Mouse (Mus musculus) intestine, embryonic 16.5 days (tissue): ENCODE measurements around the gene Hcn1. TPM values are rescaled to one million over a fixed set of nuclear protein-coding genes. Genes with fewer than 3 reads are reported as not detected.
A peak's percentile ranks its signal among the peaks of the same experiment; 100 is the strongest.

Experiments used
- ATAC-seq: fragments of 200-750 bp; cut with Nextera tagmentation; 2 replicates; pipeline ENCODE4 v1.8.0; 2017; ENCODE audit warnings: moderate TSS enrichment, moderate library complexity
- H3K27ac ChIP-seq: fragments of 300-500 bp; sonication (generic); 2 replicates; pipeline ENCODE4 v1.5.1; 2014; ENCODE audit warnings: mild to moderate bottlenecking, low read length
- H3K27me3 ChIP-seq: fragments of 300-500 bp; sonication (generic); replicated peaks from 2 replicates; pipeline ENCODE4 v1.6.1; 2014; ENCODE audit warnings: low read length, control low read depth, mixed read lengths; ENCODE audit not compliant: control insufficient read depth, insufficient read depth
- H3K36me3 ChIP-seq: fragments of 300-500 bp; sonication (generic); 2 replicates; pipeline ENCODE4 v1.6.1; 2014; ENCODE audit warnings: low read length, control low read depth; ENCODE audit not compliant: control insufficient read depth, insufficient read depth
- H3K4me1 ChIP-seq: fragments of 300-500 bp; sonication (generic); 2 replicates; pipeline ENCODE4 v1.6.1; 2014; ENCODE audit warnings: low read length, control low read depth, mixed read lengths; ENCODE audit not compliant: control insufficient read depth, insufficient read depth
- H3K4me2 ChIP-seq: fragments of 300-500 bp; sonication (generic); 2 replicates; pipeline ENCODE4 v1.6.1; 2014; ENCODE audit warnings: low read depth, low read length, control low read depth
- H3K4me3 ChIP-seq: fragments of 300-500 bp; sonication (generic); 2 replicates; pipeline ENCODE4 v1.5.1; 2014; ENCODE audit warnings: mild to moderate bottlenecking, low read length
- H3K9ac ChIP-seq: fragments of 300-500 bp; sonication (generic); 2 replicates; pipeline ENCODE4 v1.6.1; 2014; ENCODE audit warnings: low read depth, low read length
- H3K9me3 ChIP-seq: fragments of 300-500 bp; sonication (generic); 2 replicates; pipeline ENCODE4 v1.6.1; 2016; ENCODE audit warnings: low read length, control low read depth; ENCODE audit not compliant: control insufficient read depth
- WGBS: fragments of 180-500 bp; shearing (Covaris S2); extraction: QIAGEN DNeasy Blood & Tissue Kit; methylation state at CpG from one replicate; pipeline ENCODE4 v1.1.7; 2014; 5-methylcytosine and 5-hydroxymethylcytosine counted together
- polyA plus RNA-seq: library from polyadenylated mRNA; unstranded; fragments of >200 nt; fragmentation: Nextera tagmentation; extraction: Ambion mirVana; gene quantifications from 2 replicates; pipeline ENCODE4 v1.2.1, GENCODE M21; 2015

Gene Hcn1
- 0.01 and 0.02 TPM in 2 replicates for polyA plus RNA-seq

- Histone ChIP-seq H3K9ac (peak within 1 kb of the TSS; percentile 53), H3K27ac (no peak within 1 kb of the TSS), H3K9me3 (no peaks in the 10 kb centered on the region), H3K4me1 (peaks cover 7% of the 10 kb centered on the region; the same call in 1 of the 2 replicates), H3K4me2 (peak within 1 kb of the TSS; percentile 99), H3K4me3 (peak within 1 kb of the TSS; percentile 60), H3K36me3 (no peaks in the 10 kb centered on the region), H3K27me3 (peaks cover 17% of the 10 kb centered on the region)
- ATAC-seq = peak; percentile 97
- under 1% methylated on average over 37 of the region's 45 CpGs for WGBS
These were observed at the start of gene Hcn1 for GRCm38 (mm10) chr13:117602181-117602580. TSS of gene Hcn1 (plus strand) at chr13:117602320.

- no peak for ATAC-seq
- no peaks in the 10 kb centered on the region for H3K4me1 ChIP-seq
- 89% methylated on average over 8 of the region's 8 CpGs for WGBS
These were observed 34.9 kb upstream of the Hcn1 start for GRCm38 (mm10) chr13:117567251-117567650.

DNA sequence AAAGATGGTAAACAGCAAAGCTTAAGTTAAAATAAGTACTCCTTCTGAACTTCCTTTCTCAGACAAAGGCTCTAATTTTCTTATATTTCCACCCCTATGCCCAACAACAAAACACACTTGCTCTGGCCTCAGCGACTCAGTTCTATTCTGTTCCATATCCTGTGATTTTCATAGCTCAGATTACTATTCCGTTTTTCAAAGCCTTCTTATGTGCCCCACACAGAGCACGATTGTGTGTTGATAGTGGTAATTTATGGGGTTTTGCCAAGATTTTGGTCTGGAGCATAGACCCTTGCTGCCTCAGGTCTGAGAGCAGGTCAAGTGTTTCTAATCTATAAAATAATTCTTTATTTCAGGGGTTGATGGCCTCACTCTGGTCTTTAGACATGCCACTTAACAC is 30.4 kb upstream of the Hcn1 start:
- Histone ChIP-seq H3K27ac (no peak overlapping the region), H3K36me3 (no peaks in the 10 kb centered on the region), H3K4me2 (no peak overlapping the region), H3K4me1 (no peaks in the 10 kb centered on the region), H3K4me3 (no peak overlapping the region), H3K27me3 (no peaks in the 10 kb centered on the region), H3K9ac (no peak overlapping the region), H3K9me3 (no peaks in the 10 kb centered on the region)
- ATAC-seq = no peak
- WGBS = 49% methylated on average over 3 of the region's 3 CpGs

More at GRCm38 (mm10) chr13:117567251-117567650, 34.9 kb upstream of the Hcn1 start:
- Histone ChIP-seq H3K4me2 (no peak overlapping the region), H3K9ac (no peak overlapping the region), H3K4me3 (no peak overlapping the region), H3K36me3 (no peaks in the 10 kb centered on the region), H3K9me3 (no peaks in the 10 kb centered on the region), H3K27ac (no peak overlapping the region), H3K27me3 (no peaks in the 10 kb centered on the region)

DNA sequence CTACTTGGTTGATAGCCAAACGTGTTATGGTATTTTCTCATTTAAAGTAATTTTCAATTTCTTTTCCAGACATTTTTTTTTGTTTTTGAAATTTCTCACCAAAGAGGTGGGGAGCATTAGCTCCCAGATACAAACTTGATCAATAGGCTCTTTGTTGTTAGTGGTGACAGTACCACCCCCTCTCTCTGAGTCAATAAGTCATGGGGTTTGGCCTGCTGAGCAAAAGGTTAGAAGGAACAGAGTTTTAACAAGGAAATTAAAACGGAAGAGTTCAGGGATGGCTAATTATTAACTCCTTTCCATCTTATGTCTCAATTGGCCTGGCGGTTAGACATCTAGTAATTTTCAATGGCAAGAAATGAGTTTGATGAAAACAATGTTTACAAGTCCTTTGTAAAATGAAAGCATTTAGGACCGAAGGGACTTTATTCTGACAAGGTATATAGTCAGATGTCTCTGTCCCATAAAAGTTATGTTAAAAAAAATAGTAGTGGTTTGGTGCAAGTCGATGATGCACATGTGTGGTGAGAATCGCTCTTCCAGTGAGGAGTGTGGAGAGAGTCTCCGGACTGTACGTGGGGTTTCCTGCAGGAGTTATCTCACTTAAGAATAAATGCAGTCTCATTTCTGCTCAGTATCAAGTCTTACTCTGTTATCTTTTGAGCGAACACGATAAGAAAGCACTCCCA is 7.5 kb upstream of the Hcn1 start:
- 56% methylated on average over 10 of the region's 10 CpGs for WGBS
- H3K4me3 ChIP-seq = no peak overlapping the region
- no peak overlapping the region for H3K4me2 ChIP-seq
- H3K36me3 ChIP-seq = no peaks in the 10 kb centered on the region
- no peaks in the 10 kb centered on the region for H3K9me3 ChIP-seq
- peak; percentile 91 for ATAC-seq
- no peaks in the 10 kb centered on the region for H3K4me1 ChIP-seq
- H3K27me3 ChIP-seq = no peaks in the 10 kb centered on the region
- H3K9ac ChIP-seq = no peak overlapping the region
- H3K27ac ChIP-seq = no peak overlapping the region

DNA sequence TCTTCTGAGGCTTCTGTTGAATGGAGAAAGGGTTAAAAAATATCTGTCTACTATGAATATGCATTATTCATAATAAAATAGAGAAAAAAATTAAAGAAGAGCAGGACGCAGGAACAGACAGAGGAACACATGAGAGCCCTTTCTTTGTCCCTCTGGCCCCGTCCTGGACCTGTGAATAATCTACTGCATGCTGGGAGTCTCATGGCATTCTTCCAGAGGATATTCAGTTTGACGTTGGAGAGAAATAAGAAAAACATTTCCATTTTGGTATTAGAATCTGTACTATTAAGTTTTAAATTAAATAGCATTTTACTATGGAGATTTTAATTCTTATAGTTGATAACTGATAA is 7.0 kb upstream of the Hcn1 start:
- no peaks in the 10 kb centered on the region for H3K9me3 ChIP-seq
- no peak overlapping the region for H3K4me2 ChIP-seq
- H3K9ac ChIP-seq = no peak overlapping the region
- no peaks in the 10 kb centered on the region for H3K36me3 ChIP-seq
- H3K27me3 ChIP-seq = no peaks in the 10 kb centered on the region
- no peak overlapping the region for H3K4me3 ChIP-seq
- no peaks in the 10 kb centered on the region for H3K4me1 ChIP-seq
- 36% methylated on average over 3 of the region's 3 CpGs for WGBS
- peak; percentile 33; the same call in 1 of the 2 replicates for ATAC-seq
- no peak overlapping the region for H3K27ac ChIP-seq

- no peak overlapping the region for H3K9ac ChIP-seq
- ATAC-seq = peak; percentile 68
- no peaks in the 10 kb centered on the region for H3K9me3 ChIP-seq
- H3K4me1 ChIP-seq = peaks cover 7% of the 10 kb centered on the region; the same call in 1 of the 2 replicates
- 40% methylated on average over 9 of the region's 9 CpGs for WGBS
- peaks cover 17% of the 10 kb centered on the region for H3K27me3 ChIP-seq
- H3K4me2 ChIP-seq = peak overlapping the region; percentile 99
- H3K27ac ChIP-seq = no peak overlapping the region
- no peak overlapping the region; the same call in 1 of the 2 replicates for H3K4me3 ChIP-seq
- no peaks in the 10 kb centered on the region for H3K36me3 ChIP-seq
These were observed 672 bp upstream of the Hcn1 start for GRCm38 (mm10) chr13:117601331-117601965.

DNA sequence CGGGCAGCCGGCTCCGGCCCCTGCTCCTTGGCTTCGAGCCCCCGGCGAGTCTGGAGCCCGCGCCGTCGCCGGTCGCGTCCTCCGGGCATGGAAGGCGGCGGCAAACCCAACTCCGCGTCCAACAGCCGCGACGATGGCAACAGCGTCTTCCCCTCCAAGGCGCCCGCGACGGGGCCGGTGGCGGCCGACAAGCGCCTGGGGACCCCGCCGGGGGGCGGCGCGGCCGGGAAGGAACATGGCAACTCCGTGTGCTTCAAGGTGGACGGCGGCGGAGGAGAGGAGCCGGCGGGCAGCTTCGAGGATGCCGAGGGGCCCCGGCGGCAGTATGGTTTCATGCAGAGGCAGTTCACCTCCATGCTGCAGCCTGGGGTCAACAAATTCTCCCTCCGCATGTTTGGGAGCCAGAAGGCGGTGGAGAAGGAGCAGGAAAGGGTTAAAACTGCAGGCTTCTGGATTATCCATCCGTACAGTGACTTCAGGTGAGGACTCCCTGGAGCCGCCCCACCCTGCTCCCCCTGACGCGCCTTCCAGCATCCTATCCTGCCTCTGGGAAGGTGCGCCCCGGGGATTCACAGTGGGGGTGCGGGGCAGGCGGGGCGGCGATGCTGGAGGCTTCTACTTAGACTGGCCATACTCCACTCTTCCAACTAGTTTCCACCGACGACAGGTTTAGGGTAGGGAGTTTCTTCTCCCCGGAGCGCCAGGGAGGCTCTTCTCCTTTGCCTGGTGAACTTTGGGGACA is 668 bp downstream of the Hcn1 start:
- Histone ChIP-seq H3K4me1 (peaks cover 7% of the 10 kb centered on the region; the same call in 1 of the 2 replicates), H3K36me3 (no peaks in the 10 kb centered on the region), H3K27me3 (peaks cover 17% of the 10 kb centered on the region), H3K4me3 (peak overlapping the region; percentile 60), H3K9ac (peak overlapping the region; percentile 53), H3K9me3 (no peaks in the 10 kb centered on the region), H3K27ac (no peak overlapping the region), H3K4me2 (peak overlapping the region; percentile 99)
- WGBS = 1% methylated on average over 60 of the region's 62 CpGs
- ATAC-seq = peak; percentile 39; the same call in 1 of the 2 replicates

DNA sequence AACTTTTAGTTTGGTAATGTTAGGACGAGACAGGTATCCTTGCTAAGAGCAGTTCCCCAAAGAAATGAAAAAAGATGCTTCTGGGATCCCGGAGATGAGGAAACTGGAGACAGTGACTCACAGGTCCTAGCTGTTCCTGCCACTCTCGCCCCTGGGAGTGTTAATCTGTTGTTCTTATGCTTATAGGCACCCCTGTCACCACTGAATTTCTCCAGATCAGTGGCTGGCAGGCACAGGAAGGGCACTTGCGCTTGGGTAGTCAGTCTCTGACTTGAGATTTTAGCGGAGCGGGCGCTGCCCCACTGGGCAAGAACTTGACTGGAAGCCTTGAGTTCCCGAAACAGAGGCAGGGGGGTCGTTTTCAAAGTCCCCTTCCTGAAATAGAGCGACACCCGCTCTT is 1.3 kb downstream of the Hcn1 start:
- Histone ChIP-seq H3K36me3 (no peaks in the 10 kb centered on the region), H3K4me2 (no peak overlapping the region), H3K9me3 (no peaks in the 10 kb centered on the region), H3K9ac (no peak overlapping the region), H3K27ac (no peak overlapping the region), H3K4me1 (peaks cover 7% of the 10 kb centered on the region; the same call in 1 of the 2 replicates), H3K4me3 (no peak overlapping the region), H3K27me3 (peaks cover 17% of the 10 kb centered on the region)
- ATAC-seq = no peak
- 16% methylated on average over 11 of the region's 11 CpGs for WGBS

GRCm38 (mm10) chr13:117604073-117604472 is 2.0 kb downstream of the Hcn1 start:
- no peak for ATAC-seq
- Histone ChIP-seq H3K36me3 (no peaks in the 10 kb centered on the region), H3K4me2 (no peak overlapping the region), H3K27me3 (peaks cover 17% of the 10 kb centered on the region), H3K27ac (no peak overlapping the region), H3K4me3 (no peak overlapping the region), H3K9ac (no peak overlapping the region), H3K4me1 (peaks cover 7% of the 10 kb centered on the region; the same call in 1 of the 2 replicates), H3K9me3 (no peaks in the 10 kb centered on the region)
- 25% methylated on average over 7 of the region's 7 CpGs for WGBS
